Mouse (Mus musculus): ENCODE measurements around the gene Mgll.

- TF ChIP-seq CTCF (conservative IDR thresholded peaks at IDR 0.05; ENCODE audit: low read length) (no peak), NANOG (IDR thresholded peaks at IDR 0.05; ENCODE audit: borderline replicate concordance, low read length) (no peak), POU5F1 (IDR thresholded peaks at IDR 0.05; ENCODE audit: borderline replicate concordance, low read length) (no peak)
These were observed 147.3 kb downstream of the Mgll start for GRCm38 (mm10) chr6:88871546-88871945.
